Mouse (Mus musculus): ENCODE data around the gene Ehd4. TPM values are rescaled to one million over a fixed set of nuclear protein-coding genes. Genes with fewer than 3 reads are reported as not detected.

Gene Ehd4
- total RNA-seq, 2 experiments from 2014 or later: 12.1 to 15.0 TPM

DNA sequence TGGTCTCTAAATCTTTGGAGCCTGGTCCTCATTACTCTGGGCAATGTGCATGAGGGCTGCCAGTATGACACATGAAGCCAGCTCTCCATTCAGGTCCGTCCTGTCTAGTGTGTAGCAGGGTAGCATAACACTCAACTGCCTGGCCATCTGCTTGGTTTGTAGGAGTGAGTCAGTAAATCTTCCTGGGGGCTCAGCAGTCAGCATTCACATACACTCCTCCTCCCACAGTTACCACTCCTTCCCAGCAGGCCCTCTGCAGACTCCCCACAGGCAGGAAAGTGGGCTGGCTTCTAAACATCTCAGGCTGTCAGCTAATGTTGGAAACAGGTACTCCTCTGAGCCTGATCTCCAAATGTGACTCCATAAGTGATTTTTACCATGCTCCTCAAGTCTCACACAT lies 30.3 kb downstream of the Ehd4 start:
- Histone ChIP-seq H3K27ac (no peak overlapping the region), H3K4me3 (no peak overlapping the region)
- no peak for TF ChIP-seq CTCF (IDR thresholded peaks at IDR 0.05)
- intact Hi-C loops (cut with DNase I): no loop called here
- DNase-seq (ENCODE audit: extremely low spot score in 1 of 2, low spot score in 2 of 2): peak in 1 of 2 experiments; percentile 16

- TF ChIP-seq CTCF (IDR thresholded peaks at IDR 0.05): no peak
- no peak overlapping the region for H3K27ac ChIP-seq
- intact Hi-C loops (cut with DNase I): no loop called here
- DNase-seq (ENCODE audit: extremely low spot score in 1 of 2, low spot score in 2 of 2): no peak
- H3K4me3 ChIP-seq: no peak overlapping the region
These were observed 31.4 kb downstream of the Ehd4 start for GRCm38 (mm10) chr2:120122983-120123382.

GRCm38 (mm10) chr2:120117346-120117745 lies 37.1 kb downstream of the Ehd4 start:
- Histone ChIP-seq H3K4me3 (no peak overlapping the region), H3K27ac (no peak overlapping the region)
- DNase-seq (ENCODE audit: extremely low spot score in 1 of 2, low spot score in 2 of 2): no peak
- no peak for TF ChIP-seq CTCF (IDR thresholded peaks at IDR 0.05)
- intact Hi-C loops (cut with DNase I): no loop called here

- intact Hi-C loops (cut with DNase I): no loop called here
- no peak for TF ChIP-seq CTCF (IDR thresholded peaks at IDR 0.05)
These were observed 38.0 kb downstream of the Ehd4 start for GRCm38 (mm10) chr2:120116362-120116761.

GRCm38 (mm10) chr2:120114977-120115376 lies 39.4 kb downstream of the Ehd4 start:
- intact Hi-C loops (cut with DNase I): no loop called here
- no peak for TF ChIP-seq CTCF (IDR thresholded peaks at IDR 0.05)
- DNase-seq (ENCODE audit: extremely low spot score in 1 of 2, low spot score in 2 of 2): no peak
- Histone ChIP-seq H3K27ac (no peak overlapping the region), H3K4me3 (no peak overlapping the region)

More at GRCm38 (mm10) chr2:120116362-120116761, 38.0 kb downstream of the Ehd4 start:
- Histone ChIP-seq H3K27ac (no peak overlapping the region), H3K4me3 (no peak overlapping the region)
- DNase-seq (ENCODE audit: extremely low spot score in 1 of 2, low spot score in 2 of 2): no peak

GRCm38 (mm10) chr2:120113963-120114362 lies 40.4 kb downstream of the Ehd4 start:
- intact Hi-C loops (cut with DNase I): no loop called here
- H3K4me3 ChIP-seq: no peak overlapping the region
- no peak overlapping the region for H3K27ac ChIP-seq
- DNase-seq (ENCODE audit: extremely low spot score in 1 of 2, low spot score in 2 of 2): no peak
- TF ChIP-seq CTCF (IDR thresholded peaks at IDR 0.05): no peak

DNA sequence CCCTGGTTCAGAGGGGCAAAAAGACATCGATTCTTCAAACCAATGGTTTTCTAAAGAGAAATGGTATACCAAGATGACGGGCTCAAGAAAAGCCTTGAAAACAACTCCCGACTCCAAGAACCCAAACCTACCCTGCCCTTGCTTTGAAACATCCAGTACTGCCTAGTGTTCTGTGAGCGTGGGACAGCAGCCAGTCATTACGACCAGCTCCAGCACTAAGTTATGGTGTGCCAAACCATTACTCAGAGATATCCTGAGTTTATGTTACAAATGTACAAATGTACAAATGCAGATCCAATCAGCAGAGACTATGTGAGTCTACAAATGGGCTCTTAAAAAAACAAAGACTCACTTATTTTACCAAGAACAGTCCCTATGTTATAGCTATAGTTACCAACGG lies 40.9 kb downstream of the Ehd4 start:
- DNase-seq (ENCODE audit: extremely low spot score in 1 of 2, low spot score in 2 of 2): no peak
- intact Hi-C loops (cut with DNase I): no loop called here
- H3K4me3 ChIP-seq: no peak overlapping the region
- no peak for TF ChIP-seq CTCF (IDR thresholded peaks at IDR 0.05)
- no peak overlapping the region for H3K27ac ChIP-seq

- TF ChIP-seq CTCF (IDR thresholded peaks at IDR 0.05): no peak
- H3K27ac ChIP-seq: no peak overlapping the region
- DNase-seq (ENCODE audit: extremely low spot score in 1 of 2, low spot score in 2 of 2): no peak
- H3K4me3 ChIP-seq: no peak overlapping the region
- intact Hi-C loops (cut with DNase I): no loop called here
These were observed 42.8 kb downstream of the Ehd4 start for GRCm38 (mm10) chr2:120111596-120111995.

DNA sequence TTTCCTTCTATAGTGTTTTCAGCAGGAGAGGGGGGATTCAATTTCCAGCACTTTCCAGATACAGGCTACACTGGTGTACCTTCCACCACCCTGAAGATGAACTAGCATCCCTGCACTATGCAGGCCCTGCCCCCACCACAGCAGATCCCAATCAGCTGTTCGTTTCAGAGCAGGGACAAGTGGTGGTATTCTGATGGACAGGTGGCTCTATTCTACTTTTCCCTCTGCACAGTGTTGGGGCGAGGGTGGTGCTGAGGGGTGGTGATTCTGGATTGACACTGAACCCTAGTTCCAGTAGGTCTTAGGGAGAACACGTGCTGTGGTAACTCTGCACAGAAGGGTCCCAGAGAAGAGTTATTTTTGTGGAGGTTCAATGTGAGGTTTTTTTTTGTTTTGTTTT lies 43.2 kb downstream of the Ehd4 start:
- TF ChIP-seq CTCF (IDR thresholded peaks at IDR 0.05): no peak
- no peak for DNase-seq (ENCODE audit: extremely low spot score in 1 of 2, low spot score in 2 of 2)
- intact Hi-C loops (cut with DNase I): no loop called here
- Histone ChIP-seq H3K4me3 (no peak overlapping the region), H3K27ac (no peak overlapping the region)

DNA sequence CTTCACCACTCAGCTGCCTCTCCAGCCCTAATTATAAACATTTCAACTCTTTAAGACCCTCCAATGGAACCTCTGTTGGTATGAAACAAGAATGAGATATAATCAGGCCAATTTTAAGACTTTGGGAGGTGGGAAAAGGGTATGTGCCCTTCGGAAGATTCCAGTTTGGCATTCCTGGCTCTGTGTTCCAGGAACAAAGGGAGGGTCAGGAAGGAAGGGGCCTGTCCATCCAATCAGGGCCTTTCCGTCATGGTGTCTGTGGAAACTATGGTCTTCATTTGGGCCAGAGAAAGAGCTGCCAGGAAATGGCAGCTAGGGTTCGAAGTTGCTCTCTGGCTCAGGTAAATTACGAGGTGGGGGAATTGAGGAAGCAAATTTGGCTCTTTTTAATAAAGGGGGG lies 46.3 kb downstream of the Ehd4 start:
- TF ChIP-seq CTCF (IDR thresholded peaks at IDR 0.05): no peak
- intact Hi-C loops (cut with DNase I): no loop called here
- H3K4me3 ChIP-seq: no peak overlapping the region
- no peak overlapping the region for H3K27ac ChIP-seq
- no peak for DNase-seq (ENCODE audit: extremely low spot score in 1 of 2, low spot score in 2 of 2)

DNA sequence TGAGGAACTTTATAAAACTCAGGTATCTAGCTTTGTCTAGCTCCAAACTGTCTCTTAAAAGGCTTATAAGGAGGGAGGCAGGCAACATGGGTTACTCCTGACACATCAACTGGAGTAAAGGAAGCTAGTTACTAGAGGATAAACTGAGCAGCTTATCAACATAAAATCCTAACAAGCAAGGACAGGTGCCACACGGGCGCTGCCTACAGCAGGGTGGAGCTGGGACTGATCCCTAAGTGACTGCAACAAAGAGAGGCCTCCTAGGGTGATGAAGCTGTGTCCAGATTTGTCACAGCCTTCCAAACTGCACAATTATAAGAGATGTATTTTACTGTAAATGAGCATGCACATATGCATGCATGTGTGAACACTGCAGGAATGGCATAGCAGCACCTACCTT lies 47.0 kb downstream of the Ehd4 start:
- intact Hi-C loops (cut with DNase I): no loop called here
- Histone ChIP-seq H3K27ac (no peak overlapping the region), H3K4me3 (no peak overlapping the region)
- no peak for DNase-seq (ENCODE audit: extremely low spot score in 1 of 2, low spot score in 2 of 2)
- no peak for TF ChIP-seq CTCF (IDR thresholded peaks at IDR 0.05)

- no peak for TF ChIP-seq CTCF (IDR thresholded peaks at IDR 0.05)
- intact Hi-C loops (cut with DNase I): no loop called here
These were observed 47.9 kb downstream of the Ehd4 start for GRCm38 (mm10) chr2:120106397-120106973.

GRCm38 (mm10) chr2:120105861-120106260 lies 48.5 kb downstream of the Ehd4 start:
- intact Hi-C loops (cut with DNase I): no loop called here
- Histone ChIP-seq H3K4me3 (no peak overlapping the region), H3K27ac (no peak overlapping the region)
- no peak for DNase-seq (ENCODE audit: extremely low spot score in 1 of 2, low spot score in 2 of 2)
- no peak for TF ChIP-seq CTCF (IDR thresholded peaks at IDR 0.05)

More at GRCm38 (mm10) chr2:120106397-120106973, 47.9 kb downstream of the Ehd4 start:
- H3K27ac ChIP-seq: no peak overlapping the region
- no peak overlapping the region for H3K4me3 ChIP-seq
- DNase-seq (ENCODE audit: extremely low spot score in 1 of 2, low spot score in 2 of 2): no peak

Data from left cerebral cortex, adult 2 months (tissue).